Mouse (Mus musculus) gastrocnemius, adult 8-10 months (tissue): ENCODE measurements around the gene Adgre5. TPM values are rescaled to one million over a fixed set of nuclear protein-coding genes. Genes with fewer than 3 reads are reported as not detected.

ENCODE experiments used
- DNase-seq, 2 experiments: peaks; one replicate each; pipeline ENCODE4 v3.0.0; 2022; ENCODE audit warnings: low spot score in 2 of 2
- total RNA-seq, 4 experiments: library from RNA; stranded (reverse); gene quantifications; 2 replicates each; pipeline ENCODE4 v1.2.4; 2022

Adgre5 gene
- 10 to 100 TPM; 14.6 to 17.2 (median 15.6) TPM for total RNA-seq

DNA sequence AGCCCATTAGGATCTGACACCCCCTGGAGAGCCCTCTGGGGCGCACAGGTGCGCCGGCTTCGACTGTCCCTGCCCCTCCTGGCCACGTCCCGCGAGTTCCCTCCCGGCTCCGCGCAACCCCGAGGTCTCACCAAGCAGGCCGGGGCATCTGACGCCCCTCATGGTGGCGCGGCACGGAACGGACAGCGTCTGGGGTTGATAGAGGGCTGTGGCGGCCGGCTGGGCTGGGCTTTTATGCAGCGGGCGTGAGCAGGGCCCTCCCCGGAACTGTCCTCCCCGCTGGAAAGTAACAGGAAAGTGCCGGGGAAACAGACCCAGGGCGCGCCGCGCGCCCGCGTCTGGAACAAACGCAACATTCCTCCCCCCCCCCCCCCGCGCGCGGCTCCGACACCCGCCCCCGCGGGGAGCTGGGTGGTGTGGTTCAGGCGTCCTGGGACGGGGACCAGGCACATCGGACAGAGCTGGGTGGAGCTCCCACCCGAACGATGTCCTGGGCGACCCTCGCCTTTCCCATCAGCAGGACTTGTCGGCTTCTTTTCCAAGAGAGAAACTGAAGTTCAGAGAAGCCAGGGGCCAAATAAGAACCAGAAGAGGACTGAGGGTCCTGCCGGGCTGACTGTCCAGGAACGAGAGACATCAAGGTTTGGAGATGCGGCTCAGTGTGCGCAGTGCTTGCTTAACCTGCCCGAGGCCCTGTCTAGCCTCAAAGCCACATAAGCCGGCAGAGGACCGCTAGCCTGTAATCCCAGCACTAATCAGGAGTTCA lies at the start of gene Adgre5:
TSS of gene Adgre5 (minus strand) at position 351 of the 766 bp plus-strand sequence.
- peak; percentile 56 to 71 for DNase-seq

DNA sequence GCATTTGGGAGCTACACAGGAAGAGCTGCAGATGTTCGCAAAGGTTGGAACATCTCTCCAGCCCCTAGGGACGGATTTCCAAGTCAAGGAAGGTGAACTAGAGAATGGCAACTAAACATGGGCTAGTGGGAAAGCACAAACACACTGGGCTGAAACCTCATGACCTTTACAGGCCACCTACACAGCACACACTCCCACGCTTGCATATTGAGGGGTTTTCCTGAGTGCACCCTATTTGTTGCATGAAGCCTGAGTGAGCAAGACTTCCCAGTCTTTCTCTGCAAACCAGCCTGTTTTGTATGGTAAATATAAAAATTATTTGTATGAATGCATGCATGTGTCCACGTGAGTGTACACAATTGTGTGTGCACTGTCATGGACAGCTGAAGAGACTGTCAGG lies 48.7 kb upstream of the Adgre5 start:
- DNase-seq: no peak

- no peak for DNase-seq
Observed at GRCm38 (mm10) chr8:83785046-83785445, 43.9 kb upstream of the Adgre5 start.

DNA sequence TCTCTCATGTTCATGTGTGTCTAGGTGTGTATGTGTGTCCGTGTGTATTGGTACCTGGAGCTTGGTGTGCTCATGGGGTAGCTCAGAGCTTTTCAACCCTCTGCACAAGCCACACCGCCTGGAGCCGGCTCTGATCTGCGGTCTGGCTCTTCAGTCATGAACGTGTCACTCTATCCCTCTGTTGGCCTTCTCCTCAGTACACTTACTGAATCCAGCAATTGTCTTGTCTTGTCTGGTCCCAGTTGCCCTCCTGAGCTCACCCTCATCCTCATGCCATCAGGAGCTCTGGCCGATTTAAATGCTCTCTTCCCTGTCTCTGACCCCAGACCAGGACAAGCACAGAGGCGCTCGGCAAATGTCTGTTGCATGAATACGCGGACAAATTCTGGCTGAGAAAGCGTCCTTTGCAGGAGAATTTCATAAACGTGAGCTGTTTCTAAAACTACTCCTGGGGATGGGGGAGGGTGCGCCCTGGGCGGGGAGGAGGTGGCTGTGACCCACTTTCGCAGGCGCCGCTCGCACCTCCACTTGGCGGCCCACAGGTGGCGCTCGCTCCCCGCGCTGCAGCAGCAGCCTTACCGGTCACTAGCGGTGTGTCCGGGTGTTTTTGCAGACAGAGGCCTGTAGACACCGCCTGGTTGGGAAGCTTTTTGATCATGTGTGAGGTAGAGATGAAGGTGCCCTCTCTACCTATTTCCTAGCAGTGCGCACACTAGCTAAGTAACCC lies 41.9 kb upstream of the Adgre5 start:
- peak; percentile 65 to 76 for DNase-seq

DNA sequence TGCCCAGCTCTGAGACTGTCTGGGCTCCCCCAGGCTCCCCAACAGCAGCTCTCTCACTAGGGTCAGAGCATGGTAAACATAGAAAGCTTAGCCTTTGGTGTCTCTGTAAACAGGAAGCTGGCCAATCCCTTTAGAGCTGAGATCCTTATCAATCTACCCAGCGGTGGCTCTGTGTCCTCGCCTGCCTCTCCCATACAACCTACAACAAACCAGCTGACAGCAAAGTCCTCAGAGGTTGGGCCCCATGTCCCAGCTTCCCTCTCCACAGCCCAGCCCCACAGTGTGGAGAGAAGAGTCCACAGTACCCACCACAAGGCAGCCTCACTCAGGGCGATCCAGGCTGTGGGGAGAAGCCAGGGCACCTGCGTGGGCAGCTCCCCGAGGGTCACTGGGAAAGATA lies 38.5 kb upstream of the Adgre5 start:
- DNase-seq: no peak

GRCm38 (mm10) chr8:83778051-83778450 lies 36.9 kb upstream of the Adgre5 start:
- no peak for DNase-seq

- DNase-seq: no peak
Observed at GRCm38 (mm10) chr8:83776632-83777031, 35.5 kb upstream of the Adgre5 start.

- no peak for DNase-seq
Observed at GRCm38 (mm10) chr8:83774221-83774620, 33.1 kb upstream of the Adgre5 start.

- DNase-seq: no peak
Observed at GRCm38 (mm10) chr8:83773452-83773846, 32.3 kb upstream of the Adgre5 start.

GRCm38 (mm10) chr8:83772701-83773451 lies 31.8 kb upstream of the Adgre5 start:
- DNase-seq: peak; percentile 33 to 50

- no peak for DNase-seq
Observed at GRCm38 (mm10) chr8:83771791-83772190, 30.7 kb upstream of the Adgre5 start.

- DNase-seq: no peak
Observed at GRCm38 (mm10) chr8:83770669-83771068, 29.5 kb upstream of the Adgre5 start.

- DNase-seq: no peak
Observed at GRCm38 (mm10) chr8:83769720-83770119, 28.6 kb upstream of the Adgre5 start.

- no peak for DNase-seq
Observed at GRCm38 (mm10) chr8:83768526-83768925, 27.4 kb upstream of the Adgre5 start.

DNA sequence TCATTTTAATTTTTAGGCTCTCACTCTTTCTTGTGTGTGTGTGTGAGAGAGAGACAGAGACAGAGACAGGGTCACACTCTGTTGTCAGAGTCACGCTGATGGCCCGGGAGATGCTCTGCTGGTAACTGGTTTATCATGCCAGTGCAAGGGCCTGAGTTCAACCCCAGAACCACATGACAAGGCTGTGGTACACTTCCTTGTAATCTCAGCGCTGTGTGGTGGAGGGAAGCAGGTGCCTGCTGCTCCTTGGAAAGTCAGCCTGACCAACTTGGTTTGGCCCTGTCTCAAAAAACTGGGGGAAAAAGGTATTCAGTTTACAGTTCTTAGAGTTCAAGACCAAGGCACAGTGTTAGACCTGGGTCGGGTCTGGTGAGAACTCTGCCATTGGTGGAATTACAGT lies 26.3 kb upstream of the Adgre5 start:
- no peak for DNase-seq

DNA sequence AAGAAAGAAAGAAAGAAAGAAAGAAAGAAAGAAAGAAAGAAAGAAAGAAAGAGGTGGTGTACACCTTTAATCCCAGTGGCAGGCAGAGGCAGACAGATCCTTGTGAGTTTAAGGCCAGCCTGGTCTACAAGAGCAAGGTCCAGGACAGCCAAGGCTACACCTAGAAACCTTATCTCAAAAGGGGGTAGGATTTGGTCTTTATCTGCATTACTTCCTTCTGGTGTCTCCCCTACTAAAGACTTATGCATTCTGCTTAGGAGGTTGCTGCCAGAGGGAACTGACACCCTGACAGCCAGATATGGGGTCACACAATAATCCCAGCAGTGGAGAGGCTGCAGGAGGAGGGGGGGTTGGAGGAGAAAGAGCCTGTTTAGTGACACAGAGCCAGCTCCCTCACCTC lies 24.5 kb upstream of the Adgre5 start:
- no peak for DNase-seq

DNA sequence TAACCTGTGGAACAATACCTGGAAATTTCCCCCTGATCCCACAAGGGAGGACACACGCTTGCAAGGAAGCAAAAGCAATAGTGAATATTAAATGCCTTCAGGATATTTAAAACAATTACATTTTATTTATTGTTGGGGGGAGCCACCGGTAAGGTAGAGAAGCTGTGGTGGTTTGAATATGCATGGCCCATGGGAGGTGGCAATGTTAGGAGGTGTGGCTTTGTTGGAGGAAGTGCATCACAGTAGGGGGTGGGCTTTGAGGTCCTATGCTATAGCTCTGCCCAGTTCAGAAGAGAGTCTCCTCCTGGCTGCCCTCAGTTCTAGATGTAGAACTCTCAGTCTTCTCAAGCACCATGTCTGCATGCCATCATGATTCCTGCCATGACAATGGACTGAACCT lies 23.6 kb upstream of the Adgre5 start:
- no peak for DNase-seq

- no peak for DNase-seq
Observed at GRCm38 (mm10) chr8:83764116-83764515, 23.0 kb upstream of the Adgre5 start.

GRCm38 (mm10) chr8:83759231-83759759 lies 18.2 kb upstream of the Adgre5 start:
- DNase-seq: no peak

GRCm38 (mm10) chr8:83758298-83758697 lies 17.2 kb upstream of the Adgre5 start:
- DNase-seq: no peak

DNA sequence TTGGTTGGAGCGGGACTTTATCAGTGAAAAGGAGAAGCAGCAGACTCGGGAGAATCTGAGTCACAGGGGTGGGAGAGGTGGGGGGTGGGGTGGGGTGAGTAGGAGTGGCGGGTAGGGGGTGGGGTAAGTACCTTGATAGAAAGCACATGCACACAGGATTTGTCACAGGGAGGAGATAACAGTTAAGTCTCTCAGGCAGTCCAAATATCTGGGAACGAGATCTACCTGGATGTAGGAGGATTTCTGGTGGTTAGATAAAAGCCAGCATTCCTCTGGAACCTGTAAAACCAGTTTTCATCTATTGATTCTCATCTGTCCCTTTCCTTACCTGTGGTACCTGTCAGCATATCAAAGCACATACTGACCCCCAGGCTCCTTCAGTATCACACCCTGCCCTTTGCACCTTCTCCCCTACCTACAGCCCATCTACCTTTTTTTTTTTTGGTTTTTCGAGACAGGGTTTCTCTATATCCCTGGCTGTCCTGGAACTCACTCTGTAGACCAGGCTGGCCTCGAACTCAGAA lies 16.0 kb upstream of the Adgre5 start:
- DNase-seq: no peak

GRCm38 (mm10) chr8:83756273-83756672 lies 15.1 kb upstream of the Adgre5 start:
- no peak for DNase-seq
